Mouse (Mus musculus): ENCODE data around the gene 6430548M08Rik. TPM values are rescaled to one million over a fixed set of nuclear protein-coding genes. Genes with fewer than 3 reads are reported as not detected.

6430548M08Rik gene
- polyA plus RNA-seq, 1 experiment, result 8.4 TPM

DNA sequence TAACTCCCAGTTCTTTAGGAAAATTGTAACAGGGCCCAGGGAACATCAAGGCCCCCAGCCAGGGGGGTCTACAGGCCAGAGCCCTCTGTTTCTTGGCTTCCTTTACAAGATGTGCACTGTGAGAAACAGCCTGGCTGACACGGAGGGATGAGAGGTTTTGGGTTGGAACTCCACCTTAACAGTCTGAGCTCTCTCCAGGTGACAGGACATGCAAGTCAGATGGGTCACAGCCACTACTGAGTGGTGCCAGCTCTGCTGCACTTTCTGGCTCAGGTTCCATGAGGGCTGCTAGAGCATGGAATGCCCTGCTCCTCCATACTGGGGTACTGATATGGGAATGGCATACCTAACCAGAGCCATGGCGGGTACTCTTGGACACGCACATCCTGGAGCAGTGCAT, 22.9 kb upstream of the 6430548M08Rik start:
- no peaks in the 10 kb centered on the region for H3K4me1 ChIP-seq (ENCODE audit: control insufficient read depth, insufficient read depth, low read length)
- no peaks in the 10 kb centered on the region for H3K27me3 ChIP-seq (replicated peaks; ENCODE audit: control insufficient read depth, insufficient read depth, low read length)
- no peak overlapping the region for H3K4me3 ChIP-seq (ENCODE audit: insufficient read depth, low read depth, low read length)
- no peaks in the 10 kb centered on the region for H3K36me3 ChIP-seq (ENCODE audit: control insufficient read depth, insufficient read depth, low read length)
- no peak for TF ChIP-seq CTCF (conservative IDR thresholded peaks at IDR 0.05; ENCODE audit: insufficient read depth, insufficient read length, low read depth, low read length)
- no peak for TF ChIP-seq POLR2A (IDR thresholded peaks at IDR 0.05; ENCODE audit: low read depth, low read length)
- DNase-seq, result no peak
- 96% methylated on average over 3 of the region's 3 CpGs for WGBS
- no peak overlapping the region for H3K27ac ChIP-seq (ENCODE audit: insufficient read depth, low read depth, low read length)

DNA sequence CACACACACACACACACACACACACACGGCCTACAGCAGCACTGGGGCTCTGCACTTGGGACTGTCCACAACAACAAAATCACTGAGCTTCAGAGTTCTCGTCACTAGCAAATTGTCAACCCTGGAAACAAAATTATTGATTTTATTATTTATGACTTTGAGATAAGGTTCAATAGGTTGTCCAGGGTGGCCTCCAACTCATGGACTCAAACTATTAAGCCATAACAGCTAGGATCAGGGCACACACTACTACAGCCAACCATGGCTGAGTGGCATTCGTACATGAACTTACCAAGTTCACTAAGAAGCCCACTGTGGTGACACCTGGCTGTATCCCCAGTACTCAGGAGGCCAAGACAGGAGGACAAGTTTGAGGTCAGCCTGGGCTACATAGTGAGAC, 20.8 kb upstream of the 6430548M08Rik start:
- WGBS, result 97% methylated on average over 3 of the region's 3 CpGs
- Histone ChIP-seq H3K27ac (ENCODE audit: insufficient read depth, low read depth, low read length) (no peak overlapping the region), H3K4me1 (ENCODE audit: control insufficient read depth, insufficient read depth, low read length) (no peaks in the 10 kb centered on the region), H3K36me3 (ENCODE audit: control insufficient read depth, insufficient read depth, low read length) (no peaks in the 10 kb centered on the region), H3K4me3 (ENCODE audit: insufficient read depth, low read depth, low read length) (no peak overlapping the region), H3K27me3 (replicated peaks; ENCODE audit: control insufficient read depth, insufficient read depth, low read length) (no peaks in the 10 kb centered on the region)
- no peak for TF ChIP-seq POLR2A (IDR thresholded peaks at IDR 0.05; ENCODE audit: low read depth, low read length)
- TF ChIP-seq CTCF (conservative IDR thresholded peaks at IDR 0.05; ENCODE audit: insufficient read depth, insufficient read length, low read depth, low read length), result no peak
- no peak for DNase-seq

DNA sequence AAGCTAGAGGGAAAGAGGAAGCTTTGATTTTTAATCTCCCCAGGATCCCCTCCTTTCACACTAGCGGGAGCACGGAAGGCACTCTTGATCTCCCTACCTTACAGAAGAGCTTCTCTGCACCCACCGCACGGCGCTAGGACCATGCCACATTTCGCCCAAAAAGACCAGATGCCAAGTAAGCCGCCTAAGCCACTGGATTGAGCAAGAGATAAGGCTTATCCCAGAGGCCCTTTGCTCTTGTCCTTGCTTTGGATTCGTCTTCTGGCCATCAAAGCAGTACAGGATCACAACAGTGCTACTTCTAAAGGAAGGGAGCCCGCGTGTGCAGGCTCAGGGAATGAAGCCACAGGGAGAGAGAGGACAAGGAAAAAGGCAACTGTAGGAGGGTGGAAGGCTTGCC, 19.2 kb upstream of the 6430548M08Rik start:
- Histone ChIP-seq H3K27ac (ENCODE audit: insufficient read depth, low read depth, low read length) (no peak overlapping the region), H3K4me1 (ENCODE audit: control insufficient read depth, insufficient read depth, low read length) (no peaks in the 10 kb centered on the region; the same call in 1 of the 2 replicates), H3K4me3 (ENCODE audit: insufficient read depth, low read depth, low read length) (no peak overlapping the region), H3K27me3 (replicated peaks; ENCODE audit: control insufficient read depth, insufficient read depth, low read length) (no peaks in the 10 kb centered on the region), H3K36me3 (ENCODE audit: control insufficient read depth, insufficient read depth, low read length) (no peaks in the 10 kb centered on the region)
- TF ChIP-seq CTCF (conservative IDR thresholded peaks at IDR 0.05; ENCODE audit: insufficient read depth, insufficient read length, low read depth, low read length) (no peak), POLR2A (IDR thresholded peaks at IDR 0.05; ENCODE audit: low read depth, low read length) (no peak)
- no peak for DNase-seq
- WGBS, result 85% methylated on average over 10 of the region's 10 CpGs

DNA sequence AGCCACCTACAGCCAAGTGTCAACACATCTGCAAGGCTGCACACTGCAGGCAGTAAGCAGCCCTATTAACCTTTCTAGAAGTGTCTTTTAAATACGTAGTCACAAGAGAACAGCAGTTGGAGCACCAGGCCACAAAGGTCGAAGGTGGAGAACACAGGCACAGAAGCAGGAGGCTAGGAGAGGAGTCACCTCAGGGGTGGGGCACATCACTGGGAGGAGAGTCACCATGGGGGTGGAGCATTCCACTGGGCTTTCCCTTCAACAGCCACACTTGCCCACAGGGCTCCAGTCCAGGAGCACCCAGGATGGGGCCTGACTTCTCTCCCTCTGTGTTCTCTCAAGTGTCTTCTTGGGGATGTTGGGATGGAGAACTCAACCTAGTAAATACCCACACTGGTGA, 17.5 kb upstream of the 6430548M08Rik start:
- peak; percentile 57 for DNase-seq
- no peak overlapping the region for H3K27ac ChIP-seq (ENCODE audit: insufficient read depth, low read depth, low read length)
- H3K4me1 ChIP-seq (ENCODE audit: control insufficient read depth, insufficient read depth, low read length), result no peaks in the 10 kb centered on the region; the same call in 1 of the 2 replicates
- WGBS, result 49% methylated on average over 2 of the region's 2 CpGs
- no peak for TF ChIP-seq CTCF (conservative IDR thresholded peaks at IDR 0.05; ENCODE audit: insufficient read depth, insufficient read length, low read depth, low read length)
- no peak for TF ChIP-seq POLR2A (IDR thresholded peaks at IDR 0.05; ENCODE audit: low read depth, low read length)
- H3K4me3 ChIP-seq (ENCODE audit: insufficient read depth, low read depth, low read length), result no peak overlapping the region
- no peaks in the 10 kb centered on the region for H3K36me3 ChIP-seq (ENCODE audit: control insufficient read depth, insufficient read depth, low read length)
- no peaks in the 10 kb centered on the region for H3K27me3 ChIP-seq (replicated peaks; ENCODE audit: control insufficient read depth, insufficient read depth, low read length)

DNA sequence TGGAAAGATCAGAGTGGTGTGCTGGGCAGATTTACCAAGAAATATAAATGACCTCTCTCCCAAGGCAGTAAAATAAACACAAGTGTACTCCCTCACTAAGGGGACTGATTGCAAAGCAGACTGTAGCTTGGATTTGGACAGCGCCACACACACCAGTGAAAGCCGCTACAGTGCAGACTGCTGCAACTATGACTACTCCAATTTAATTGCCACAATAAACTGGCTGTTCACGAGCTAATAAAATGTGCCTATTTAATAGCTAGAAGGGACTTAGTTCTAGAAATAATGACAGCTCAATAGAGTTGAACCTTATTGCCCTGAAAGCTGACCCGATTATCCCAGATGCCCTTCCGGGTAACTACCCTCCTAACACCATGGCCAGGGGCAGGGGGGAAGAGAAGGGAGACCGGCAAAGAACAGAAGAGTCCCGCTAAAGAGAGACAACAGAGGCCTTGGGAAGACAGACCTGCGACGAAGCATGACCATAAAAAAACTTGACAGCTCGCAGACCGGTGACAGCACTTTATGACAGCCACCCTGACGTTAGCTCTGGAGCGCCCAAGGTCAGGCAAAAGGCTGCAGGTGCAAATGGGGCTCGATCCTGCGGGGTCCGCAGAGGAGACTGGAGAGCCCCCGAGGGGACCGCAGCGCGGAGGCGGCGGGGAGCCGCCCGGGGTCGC, 13.4 kb upstream of the 6430548M08Rik start:
- Histone ChIP-seq H3K4me3 (ENCODE audit: insufficient read depth, low read depth, low read length) (peak overlapping the region; percentile 90), H3K36me3 (ENCODE audit: control insufficient read depth, insufficient read depth, low read length) (no peaks in the 10 kb centered on the region), H3K27me3 (replicated peaks; ENCODE audit: control insufficient read depth, insufficient read depth, low read length) (no peaks in the 10 kb centered on the region), H3K4me1 (ENCODE audit: control insufficient read depth, insufficient read depth, low read length) (peaks cover 4% of the 10 kb centered on the region; the same call in 1 of the 2 replicates), H3K27ac (ENCODE audit: insufficient read depth, low read depth, low read length) (peak overlapping the region; percentile 97)
- WGBS, result 1% methylated on average over 25 of the region's 25 CpGs
- TF ChIP-seq POLR2A (IDR thresholded peaks at IDR 0.05; ENCODE audit: low read depth, low read length) (no peak), CTCF (conservative IDR thresholded peaks at IDR 0.05; ENCODE audit: insufficient read depth, insufficient read length, low read depth, low read length) (no peak)
- no peak for DNase-seq

DNA sequence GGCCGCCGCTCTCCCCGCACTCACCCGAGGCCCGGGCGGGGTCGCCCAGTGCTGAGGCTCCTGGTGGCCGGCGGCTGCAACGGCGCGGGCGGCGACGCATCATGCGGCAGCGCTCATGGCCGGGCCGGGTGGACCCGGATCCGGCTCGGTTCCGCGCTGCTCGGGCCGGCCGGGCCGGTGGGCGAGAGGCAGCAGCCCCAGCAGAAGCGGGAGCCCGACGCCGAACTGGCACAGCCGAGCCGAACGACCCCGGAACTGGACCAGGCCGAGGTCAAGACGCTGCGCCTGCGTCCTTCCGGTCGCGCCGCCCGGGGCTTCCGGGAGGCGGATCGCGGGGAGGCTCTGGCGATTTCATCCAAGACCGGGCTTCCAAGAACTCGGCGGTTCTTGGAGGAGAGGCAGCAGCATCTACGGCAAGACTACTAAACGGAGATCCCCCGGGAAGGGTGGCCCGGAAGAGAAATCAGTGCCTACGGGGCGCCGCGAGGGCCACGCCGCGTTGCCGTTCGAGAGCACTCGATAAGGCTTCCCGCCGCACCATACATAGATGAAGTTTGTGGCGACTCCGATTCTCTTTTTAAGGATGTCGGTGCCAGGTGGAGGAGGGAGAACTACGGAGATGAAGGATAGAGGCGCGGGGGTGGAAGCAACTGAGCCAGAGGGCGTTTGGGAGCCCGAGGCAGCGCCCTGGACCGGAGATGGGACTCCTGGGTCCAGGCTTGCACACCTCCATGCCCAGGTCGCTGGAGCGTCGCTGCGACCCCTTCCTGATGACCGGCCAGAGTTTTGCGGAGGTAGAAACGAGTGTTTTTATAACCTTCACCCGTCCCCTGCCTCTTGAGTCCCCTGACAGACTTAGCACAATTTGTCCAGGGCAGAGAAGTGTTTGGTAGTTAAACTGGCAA, 12.6 kb upstream of the 6430548M08Rik start, which contains the start of gene Zdhhc7:
Gene Zdhhc7 (minus strand): TSS at position 415 of the 905 bp plus-strand sequence.
- peak within 1 kb of the TSS; percentile 90 for H3K4me3 ChIP-seq (ENCODE audit: insufficient read depth, low read depth, low read length)
- H3K27me3 ChIP-seq (replicated peaks; ENCODE audit: control insufficient read depth, insufficient read depth, low read length), result no peaks in the 10 kb centered on the region
- peak within 1 kb of the TSS; percentile 97 for H3K27ac ChIP-seq (ENCODE audit: insufficient read depth, low read depth, low read length)
- TF ChIP-seq CTCF (conservative IDR thresholded peaks at IDR 0.05; ENCODE audit: insufficient read depth, insufficient read length, low read depth, low read length) (no peak), POLR2A (IDR thresholded peaks at IDR 0.05; ENCODE audit: low read depth, low read length) (peak; percentile 34)
- peaks cover 4% of the 10 kb centered on the region; the same call in 1 of the 2 replicates for H3K4me1 ChIP-seq (ENCODE audit: control insufficient read depth, insufficient read depth, low read length)
- peak; percentile 90 for DNase-seq
- no peaks in the 10 kb centered on the region for H3K36me3 ChIP-seq (ENCODE audit: control insufficient read depth, insufficient read depth, low read length)
- WGBS, result under 1% methylated on average over 80 of the region's 88 CpGs

DNA sequence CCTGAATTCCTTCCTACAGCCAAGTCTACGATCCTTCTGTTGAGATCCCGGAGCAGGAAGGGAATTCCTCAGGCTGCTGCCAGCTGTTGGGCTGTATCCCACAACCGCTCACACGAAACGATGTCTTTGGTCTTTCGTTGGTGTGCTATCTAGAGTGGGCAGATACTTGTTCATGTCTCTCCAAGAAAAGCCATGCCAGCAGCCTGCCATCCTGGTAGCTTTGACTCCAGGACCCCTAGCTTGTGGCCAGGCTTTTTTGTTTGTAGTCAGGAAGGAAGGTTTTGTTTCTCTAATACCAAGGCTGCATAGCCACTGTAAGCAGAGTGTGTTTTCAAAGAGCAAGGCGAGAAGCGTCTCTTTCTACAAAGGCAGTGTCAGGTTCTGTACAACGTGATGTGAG, 10.0 kb upstream of the 6430548M08Rik start:
- TF ChIP-seq POLR2A (IDR thresholded peaks at IDR 0.05; ENCODE audit: low read depth, low read length) (no peak), CTCF (conservative IDR thresholded peaks at IDR 0.05; ENCODE audit: insufficient read depth, insufficient read length, low read depth, low read length) (no peak)
- peak overlapping the region; percentile 74 for H3K27ac ChIP-seq (ENCODE audit: insufficient read depth, low read depth, low read length)
- no peaks in the 10 kb centered on the region for H3K36me3 ChIP-seq (ENCODE audit: control insufficient read depth, insufficient read depth, low read length)
- 71% methylated on average over 9 of the region's 9 CpGs for WGBS
- peaks cover 4% of the 10 kb centered on the region; the same call in 1 of the 2 replicates for H3K4me1 ChIP-seq (ENCODE audit: control insufficient read depth, insufficient read depth, low read length)
- peak; percentile 32 for DNase-seq
- no peaks in the 10 kb centered on the region for H3K27me3 ChIP-seq (replicated peaks; ENCODE audit: control insufficient read depth, insufficient read depth, low read length)
- H3K4me3 ChIP-seq (ENCODE audit: insufficient read depth, low read depth, low read length), result no peak overlapping the region
